Mouse (Mus musculus) spleen, adult 2 months (tissue): Measurements from ENCODE around the gene Mthfsd. TPM values are rescaled to one million over a fixed set of nuclear protein-coding genes. Genes with fewer than 3 reads are reported as not detected.

Source experiments
- DNase-seq, 2 experiments: peaks; one replicate each; pipeline versions ENCODE4 v3.0.0 to v3.0.0-alpha.2; 2012 to 2021; ENCODE audit warnings: low spot score in 2 of 2, low read depth in 1 of 2
- H3K27ac ChIP-seq: fragments of 200-500 bp; 2 replicates; pipeline ENCODE4 v1.5.1; 2012; ENCODE audit warnings: low read length, inconsistent platforms; ENCODE audit not compliant: insufficient read depth
- H3K27me3 ChIP-seq: fragments of 200-500 bp; 2 replicates; pipeline ENCODE4 v1.6.1; 2012; ENCODE audit warnings: mild to moderate bottlenecking, moderate library complexity, low read length, inconsistent platforms; ENCODE audit not compliant: control insufficient read depth, insufficient read depth
- H3K36me3 ChIP-seq: fragments of 200-500 bp; 2 replicates; pipeline ENCODE4 v1.6.1; 2012; ENCODE audit warnings: mild to moderate bottlenecking, low read length, inconsistent platforms; ENCODE audit not compliant: control insufficient read depth, insufficient read depth
- H3K4me1 ChIP-seq: fragments of 200-500 bp; 2 replicates; pipeline ENCODE4 v1.6.1; 2011; ENCODE audit warnings: inconsistent platforms; ENCODE audit not compliant: control insufficient read depth, insufficient read depth, insufficient read length
- H3K4me3 ChIP-seq: fragments of 200-500 bp; 2 replicates; pipeline ENCODE4 v1.5.1; 2011; ENCODE audit warnings: mild to moderate bottlenecking, inconsistent platforms; ENCODE audit not compliant: insufficient read depth, insufficient read length; ENCODE audit errors: extremely low read depth
- CTCF ChIP-seq: fragments of 200-500 bp; IDR thresholded peaks from 2 replicates; pipeline ENCODE4 v1.5.1; 2011; ENCODE audit warnings: mild to moderate bottlenecking, inconsistent platforms; ENCODE audit not compliant: insufficient read depth, insufficient read length, insufficient replicate concordance; ENCODE audit errors: extremely low read depth
- POLR2A ChIP-seq: fragments of 200-500 bp; IDR thresholded peaks from 2 replicates; pipeline ENCODE4 v1.6.1; 2011; ENCODE audit warnings: low read depth, low read length, inconsistent platforms
- WGBS: fragments of 180-500 bp; shearing (Covaris S2); methylation state at CpG from one replicate; pipeline ENCODE4 v1.1.7; 2018; 5-methylcytosine and 5-hydroxymethylcytosine counted together
- polyA plus RNA-seq: library from polyadenylated mRNA; depleted of rRNA; stranded (reverse); fragments of >200 nt; gene quantifications from 2 replicates; pipeline ENCODE4 v1.2.3, GENCODE M21; 2012

Gene Mthfsd
- polyA plus RNA-seq, 1 experiment = 33.6 TPM

GRCm38 (mm10) chr8:121122368-121122767 lies 14.2 kb upstream of the Mthfsd start:
- Histone ChIP-seq H3K27ac (no peak overlapping the region), H3K4me3 (no peak overlapping the region), H3K27me3 (peaks cover 31% of the 10 kb centered on the region), H3K4me1 (peaks cover 1% of the 10 kb centered on the region; the same call in 1 of the 2 replicates), H3K36me3 (no peaks in the 10 kb centered on the region)
- TF ChIP-seq CTCF = no peak
- no peak for TF ChIP-seq POLR2A
- 70% methylated on average over 7 of the region's 7 CpGs for WGBS
- no peak for DNase-seq

- Histone ChIP-seq H3K27ac (no peak overlapping the region), H3K36me3 (no peaks in the 10 kb centered on the region), H3K4me1 (peaks cover 5% of the 10 kb centered on the region; the same call in 1 of the 2 replicates), H3K27me3 (peaks cover 35% of the 10 kb centered on the region), H3K4me3 (no peak overlapping the region)
- TF ChIP-seq CTCF (no peak), POLR2A (no peak)
- WGBS = 62% methylated on average over 8 of the region's 8 CpGs
- no peak for DNase-seq
These were observed 13.5 kb upstream of the Mthfsd start for GRCm38 (mm10) chr8:121121704-121122103.

- Histone ChIP-seq H3K27ac (no peak overlapping the region), H3K4me1 (peaks cover 11% of the 10 kb centered on the region; the same call in 1 of the 2 replicates), H3K36me3 (no peaks in the 10 kb centered on the region), H3K4me3 (peak overlapping the region; percentile 17; the same call in 1 of the 2 replicates), H3K27me3 (peaks cover 37% of the 10 kb centered on the region)
- 31% methylated on average over 17 of the region's 17 CpGs for WGBS
- TF ChIP-seq POLR2A (no peak), CTCF (no peak)
- no peak for DNase-seq
These were observed 12.5 kb upstream of the Mthfsd start for GRCm38 (mm10) chr8:121120456-121121419.

- H3K27ac ChIP-seq = no peak overlapping the region
- TF ChIP-seq CTCF = no peak
- TF ChIP-seq POLR2A = no peak
- DNase-seq = no peak
- peaks cover 39% of the 10 kb centered on the region for H3K27me3 ChIP-seq
- peaks cover 11% of the 10 kb centered on the region; the same call in 1 of the 2 replicates for H3K4me1 ChIP-seq
- no peaks in the 10 kb centered on the region for H3K36me3 ChIP-seq
- H3K4me3 ChIP-seq = no peak overlapping the region
- WGBS = 50% methylated on average over 12 of the region's 12 CpGs
These were observed 11.7 kb upstream of the Mthfsd start for GRCm38 (mm10) chr8:121119635-121120455.

GRCm38 (mm10) chr8:121118634-121119420 lies 10.6 kb upstream of the Mthfsd start:
- H3K27me3 ChIP-seq = peaks cover 42% of the 10 kb centered on the region
- H3K27ac ChIP-seq = no peak overlapping the region
- TF ChIP-seq CTCF (no peak), POLR2A (no peak)
- H3K36me3 ChIP-seq = no peaks in the 10 kb centered on the region
- no peak overlapping the region for H3K4me3 ChIP-seq
- peaks cover 11% of the 10 kb centered on the region; the same call in 1 of the 2 replicates for H3K4me1 ChIP-seq
- no peak for DNase-seq
- 19% methylated on average over 18 of the region's 18 CpGs for WGBS

- Histone ChIP-seq H3K27me3 (peaks cover 42% of the 10 kb centered on the region), H3K36me3 (no peaks in the 10 kb centered on the region), H3K4me1 (peaks cover 11% of the 10 kb centered on the region; the same call in 1 of the 2 replicates), H3K27ac (no peak overlapping the region), H3K4me3 (no peak overlapping the region)
- TF ChIP-seq CTCF (no peak), POLR2A (no peak)
- WGBS = 12% methylated on average over 28 of the region's 28 CpGs
- DNase-seq = no peak
These were observed 9.7 kb upstream of the Mthfsd start for GRCm38 (mm10) chr8:121117906-121118305.
